Mouse (Mus musculus) urinary bladder, postnatal 36 days (tissue): Measurements from ENCODE around the gene Fbxo11.
"Not testable (repeated sequence)": the region's sequence is repeated elsewhere in the genome, so short reads cannot be mapped to it uniquely, and the experiment has no call there.

Experiments
- DNase-seq, 2 experiments: peaks; one replicate each; pipeline ENCODE4 v3.0.0; 2022; ENCODE audit warnings: low spot score in 2 of 2, mixed read lengths in 1 of 2

Gene Fbxo11

DNA sequence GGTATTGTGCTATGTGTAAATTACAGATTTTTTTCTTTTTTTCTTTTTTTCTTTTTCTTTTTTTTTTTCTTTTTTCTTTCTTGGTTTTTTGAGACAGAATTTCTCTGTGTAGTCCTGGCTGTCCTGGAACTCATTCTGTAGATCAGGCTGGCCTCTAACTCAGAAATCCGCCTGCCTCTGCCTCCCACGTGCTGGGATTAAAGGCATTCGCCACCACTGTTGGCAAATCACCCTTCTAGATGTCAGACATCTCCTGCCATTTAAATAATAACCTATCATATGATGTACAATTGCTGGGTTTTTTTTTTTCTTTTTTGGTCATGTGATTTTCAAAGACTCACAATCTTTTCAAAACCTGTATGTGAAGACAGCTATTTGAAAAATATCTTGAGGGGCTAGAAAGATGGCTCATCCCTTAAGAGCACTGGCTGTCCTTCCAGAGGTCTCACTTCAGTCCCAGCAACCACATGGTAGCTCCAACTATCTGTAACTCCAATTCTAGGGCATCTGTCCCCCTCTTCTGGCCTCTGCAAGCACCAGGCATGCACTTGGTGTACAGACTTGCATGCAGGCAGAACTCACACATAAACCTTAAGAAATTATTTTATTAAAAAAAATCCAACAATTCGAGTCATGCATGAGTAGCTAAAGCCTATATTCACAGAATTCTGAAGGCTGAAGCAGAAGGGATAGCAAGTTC is 2.3 kb upstream of the Fbxo11 start:
- no peak for DNase-seq

DNA sequence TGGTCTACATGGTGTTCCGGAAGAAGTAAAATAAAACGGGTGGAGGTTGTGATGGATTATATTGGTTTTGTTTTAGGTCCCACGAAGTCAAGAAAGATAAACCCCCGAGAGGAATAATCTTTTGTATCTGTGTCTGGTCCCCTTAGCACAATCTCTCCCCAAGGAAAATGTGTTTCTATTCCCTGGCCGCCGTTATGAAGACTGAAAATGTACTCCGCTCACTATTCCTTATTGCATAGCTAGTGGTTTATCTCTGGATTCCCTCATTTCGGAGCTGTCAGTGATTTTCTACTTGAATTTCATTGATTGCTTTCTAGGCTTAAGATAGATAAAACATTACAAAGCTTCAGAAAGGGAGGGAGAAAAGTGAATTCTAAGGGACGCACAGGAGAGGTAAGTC is 1.7 kb upstream of the Fbxo11 start:
- no peak for DNase-seq

DNA sequence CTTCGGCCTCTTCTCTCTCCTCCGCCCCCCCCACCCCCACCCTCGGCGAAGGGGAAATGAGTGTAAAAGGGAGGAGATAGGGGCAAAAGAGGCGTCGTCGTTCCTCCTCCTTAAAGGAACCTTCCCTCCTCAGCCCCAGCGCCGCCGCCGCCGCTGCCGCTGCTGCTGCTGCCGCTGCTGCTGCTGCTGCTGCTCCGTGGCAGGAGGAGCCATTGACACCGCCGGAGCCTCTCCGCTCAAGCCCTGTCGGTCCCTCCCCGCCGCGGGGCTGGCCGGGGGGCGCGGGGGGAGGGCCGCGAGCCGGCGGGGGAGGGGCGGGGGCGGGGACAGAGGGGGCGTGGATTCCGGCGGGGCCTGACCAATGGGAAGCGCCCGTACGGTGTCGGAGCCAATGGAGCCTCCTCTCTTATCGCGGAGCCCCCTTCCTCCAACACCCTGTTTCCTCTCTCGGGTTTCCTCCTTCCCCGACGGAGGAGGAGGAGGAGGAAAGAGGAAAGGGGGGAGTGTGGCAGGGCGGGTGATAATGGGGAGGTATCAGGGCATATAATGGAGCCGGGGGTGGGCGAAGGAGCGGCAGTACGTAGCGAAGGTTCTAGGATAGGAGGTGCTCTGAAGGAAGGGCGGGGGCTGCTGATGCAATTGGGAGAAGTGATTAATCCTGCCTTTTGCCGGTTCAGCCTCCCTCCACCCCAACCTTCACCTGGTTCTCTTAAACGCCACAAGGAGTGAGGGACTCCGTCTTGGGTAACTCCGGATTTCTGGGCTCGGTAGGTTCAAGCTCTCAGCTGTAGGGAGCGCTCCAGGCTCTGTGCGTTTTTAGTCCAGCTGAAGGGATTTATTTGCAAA is 933 bp upstream of the Fbxo11 start:
- peak; percentile 85 to 92 for DNase-seq

DNA sequence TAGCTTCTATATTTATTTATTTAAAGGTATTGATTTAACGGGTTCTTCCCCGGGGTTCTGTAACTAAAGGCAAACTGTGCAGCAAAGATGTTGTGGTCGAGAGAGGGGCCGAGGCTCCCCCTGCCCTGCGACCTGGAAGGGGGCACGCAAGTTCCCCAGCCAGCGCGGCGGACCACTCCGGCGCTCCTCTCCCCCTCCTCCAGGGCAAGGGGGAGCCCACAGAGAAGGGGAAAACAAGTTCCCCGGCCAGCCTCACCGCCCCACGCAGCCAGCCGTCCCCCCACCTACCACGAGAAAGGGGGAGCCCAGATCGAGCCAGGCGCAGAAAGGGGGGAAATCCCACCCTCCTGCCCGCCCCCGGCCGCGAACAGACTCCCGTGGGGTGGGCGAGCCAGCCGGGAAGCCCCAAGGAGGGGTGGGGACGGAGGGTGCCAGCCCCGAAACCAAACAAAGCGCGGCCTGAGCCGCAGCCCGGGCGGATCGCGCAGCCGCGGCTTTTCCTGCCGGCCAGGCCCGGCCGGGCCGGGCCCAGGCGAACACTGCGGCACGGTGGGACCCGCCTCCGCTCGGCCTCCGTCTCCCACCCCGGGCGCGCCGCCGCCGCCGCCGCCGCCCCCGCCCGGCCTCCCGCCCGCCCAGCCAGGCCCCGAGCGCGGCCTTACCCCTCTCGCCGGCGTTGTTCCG is 602 bp downstream of the Fbxo11 start:
- peak; percentile 41 to 47 for DNase-seq

GRCm38 (mm10) chr17:88063980-88064346 is 1.1 kb downstream of the Fbxo11 start:
- DNase-seq: peak; percentile 45 to 50

DNA sequence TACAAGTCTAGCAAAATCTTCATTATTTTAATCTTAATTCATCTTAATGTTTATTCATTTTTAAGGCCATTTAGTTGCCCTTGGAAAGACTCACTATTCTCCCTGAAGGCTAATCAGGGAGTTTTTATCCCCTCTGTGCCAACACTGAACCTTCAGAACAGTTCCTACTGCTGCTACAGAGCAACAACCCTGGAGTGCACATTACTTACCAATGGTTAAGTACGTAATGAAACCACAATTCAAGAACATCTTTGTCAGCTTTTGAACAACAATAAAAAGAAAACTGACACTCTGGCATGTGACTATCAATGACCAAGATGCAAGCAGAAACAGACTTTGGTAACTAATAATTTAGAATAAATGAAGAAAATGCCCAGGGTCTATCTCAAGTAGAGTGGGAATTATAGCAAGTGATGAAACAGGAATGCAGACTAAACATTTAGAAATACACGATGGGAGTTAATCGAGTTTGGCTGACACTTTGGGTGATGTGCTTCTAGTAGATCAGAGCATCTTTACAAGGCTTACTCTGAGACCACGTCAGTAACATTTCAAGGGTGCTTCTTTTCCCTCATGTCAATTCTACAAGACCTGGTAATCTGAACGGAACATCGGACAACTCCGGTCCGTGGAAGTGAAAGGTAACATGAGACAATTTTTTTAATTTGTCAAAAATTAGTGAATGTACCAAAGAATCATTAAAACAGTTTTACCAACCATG is 2.1 kb downstream of the Fbxo11 start:
- DNase-seq: no peak

- no peak for DNase-seq
These were observed 3.1 kb downstream of the Fbxo11 start for GRCm38 (mm10) chr17:88061942-88062341.

- no peak for DNase-seq
These were observed 6.8 kb downstream of the Fbxo11 start for GRCm38 (mm10) chr17:88058280-88058679.

GRCm38 (mm10) chr17:88057846-88058245 is 7.2 kb downstream of the Fbxo11 start:
- no peak for DNase-seq

DNA sequence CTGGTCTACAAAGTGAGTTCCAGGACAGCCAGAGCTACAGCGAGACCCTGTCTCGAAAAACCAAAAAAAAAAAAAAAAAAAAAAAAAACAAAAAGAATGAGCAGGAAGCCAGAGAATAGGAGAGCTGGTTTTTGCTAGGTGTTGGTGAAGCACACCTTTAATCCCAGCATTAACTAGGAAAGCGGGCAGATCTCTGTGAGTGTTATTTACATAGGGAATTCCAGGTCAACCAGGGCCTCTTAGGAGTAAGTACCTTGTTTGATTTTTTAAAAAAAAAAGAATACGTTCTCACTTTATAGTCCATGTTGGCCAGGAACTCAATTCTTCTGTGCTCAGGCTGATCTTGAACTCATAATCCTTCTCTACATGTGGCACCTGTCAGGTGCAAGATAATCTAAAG is 13.4 kb downstream of the Fbxo11 start:
- no peak for DNase-seq

GRCm38 (mm10) chr17:88050892-88051291 is 14.2 kb downstream of the Fbxo11 start:
- DNase-seq: no peak

- no peak for DNase-seq
These were observed 14.8 kb downstream of the Fbxo11 start for GRCm38 (mm10) chr17:88050318-88050717.

DNA sequence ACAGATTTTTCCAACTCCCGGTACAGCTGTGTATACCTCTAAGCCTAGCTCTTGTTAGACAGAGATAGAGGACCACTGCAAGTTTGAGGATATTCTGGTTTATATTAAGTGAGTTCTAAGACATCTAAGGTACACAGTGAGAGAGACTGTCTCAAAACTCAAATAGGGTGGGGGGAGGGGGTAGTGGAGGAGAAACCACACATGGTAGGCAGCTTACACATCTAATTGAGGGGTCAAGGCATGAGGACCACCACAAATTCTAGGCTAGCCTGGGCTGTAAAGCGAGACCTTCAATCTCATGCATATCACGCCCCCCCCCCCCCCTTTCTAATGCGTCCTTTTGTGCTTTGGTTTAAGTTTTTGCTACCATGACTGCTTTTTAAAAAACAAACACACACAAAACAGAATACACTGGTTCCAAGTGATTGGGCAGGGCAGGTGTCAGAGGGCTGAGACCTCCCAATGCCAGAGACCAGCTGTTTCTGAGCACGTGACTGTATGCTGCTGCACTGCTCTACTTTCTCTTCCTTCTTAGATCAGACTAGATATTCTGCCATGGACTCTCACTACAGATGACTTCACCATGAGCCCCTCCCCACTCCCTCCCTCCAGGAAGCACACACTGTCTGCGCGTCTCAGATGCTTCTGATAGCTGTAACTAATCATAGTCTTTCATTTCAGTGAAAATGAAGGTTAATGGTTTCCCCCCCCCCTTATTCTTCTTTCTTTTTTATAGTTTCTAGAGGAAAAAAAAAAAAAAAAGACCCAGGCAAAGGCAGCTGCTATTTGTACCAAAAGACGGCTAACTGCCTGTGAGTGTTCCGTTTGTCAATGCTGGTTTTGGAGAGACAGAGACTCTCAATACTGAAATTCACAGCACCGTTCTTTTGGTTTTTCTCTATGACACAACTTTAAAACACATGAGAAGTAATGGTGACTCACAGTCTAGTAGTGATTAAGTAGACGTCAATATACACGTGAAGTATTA is 22.7 kb downstream of the Fbxo11 start:
- DNase-seq: no peak

GRCm38 (mm10) chr17:88040810-88041209 is 24.3 kb downstream of the Fbxo11 start:
- DNase-seq: no peak

DNA sequence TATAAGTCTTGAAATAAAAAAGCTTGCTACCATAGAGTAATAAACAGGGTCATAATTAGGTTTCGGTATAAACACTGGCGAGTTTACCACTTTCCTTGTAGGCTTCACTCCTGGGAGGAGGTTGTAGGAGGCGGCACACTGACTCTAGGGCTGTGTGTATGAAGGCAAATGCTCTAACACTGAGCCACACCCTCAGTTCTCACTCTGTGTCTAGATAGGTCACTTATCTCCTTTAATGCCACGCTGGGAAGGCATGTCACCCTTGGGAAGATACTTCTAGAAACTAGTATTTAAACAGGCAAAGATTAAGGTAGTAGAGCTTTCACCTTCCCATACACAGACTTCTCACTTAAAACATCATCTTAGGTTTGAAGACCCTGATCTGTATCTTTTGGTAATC is 30.7 kb downstream of the Fbxo11 start:
- DNase-seq: no peak

DNA sequence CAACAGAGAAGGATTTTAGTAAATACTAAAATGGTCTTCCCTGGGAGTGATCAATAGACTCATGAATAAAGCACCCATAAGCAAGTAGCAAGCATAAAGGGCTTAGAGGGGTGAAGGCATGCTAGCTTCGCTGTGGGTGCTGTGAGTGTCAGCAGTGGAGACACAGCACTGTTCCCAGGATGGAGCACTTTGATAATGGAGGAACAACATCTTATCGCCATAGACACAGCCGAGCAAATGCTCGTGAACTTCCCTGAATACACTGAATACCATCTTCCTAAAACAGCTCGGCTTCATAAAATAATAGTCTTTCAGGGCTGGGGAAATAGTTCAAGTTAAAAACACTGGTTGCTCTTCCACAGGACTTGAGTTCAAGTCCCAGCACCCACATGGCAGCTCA is 33.3 kb downstream of the Fbxo11 start:
- DNase-seq: no peak

DNA sequence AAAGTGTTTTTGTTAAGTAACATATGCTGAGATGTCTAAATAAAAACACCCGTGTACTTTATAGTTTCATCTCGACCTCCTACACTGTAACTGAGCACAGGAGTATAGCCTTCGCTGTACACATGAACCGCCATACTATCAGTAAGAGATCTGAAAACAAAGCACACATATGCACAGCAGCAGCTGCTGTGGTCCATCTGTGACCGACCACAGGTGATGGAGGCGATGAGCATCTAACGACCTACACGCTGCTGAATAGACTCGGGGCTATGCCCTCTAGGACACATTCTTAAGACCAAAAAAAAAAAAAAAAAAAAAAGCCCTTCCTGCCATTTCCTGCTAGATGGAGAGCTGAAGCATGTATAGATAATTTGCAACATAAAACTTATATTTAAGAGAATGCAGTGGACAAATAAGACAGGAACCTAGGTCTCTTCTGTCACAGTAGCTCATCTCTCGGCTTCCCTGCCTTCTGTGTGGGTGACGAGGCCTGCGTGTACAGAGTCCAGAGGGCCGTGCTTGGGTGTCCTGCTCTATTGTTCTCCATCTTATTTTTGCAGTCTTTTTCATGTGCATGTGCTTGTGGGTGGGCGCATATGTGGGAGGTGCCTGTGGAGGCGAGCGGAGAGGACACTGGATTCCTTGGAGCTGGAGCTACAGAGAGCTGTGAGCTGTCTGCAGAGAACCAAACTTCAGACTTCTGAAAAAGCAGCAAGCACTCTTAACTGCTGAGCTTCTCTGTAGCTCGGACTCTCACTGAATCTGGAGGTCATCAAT is 35.7 kb downstream of the Fbxo11 start:
- DNase-seq: no peak

GRCm38 (mm10) chr17:88025227-88025626 is 39.9 kb downstream of the Fbxo11 start:
- DNase-seq: peak in 1 of 2 experiments; percentile 20

DNA sequence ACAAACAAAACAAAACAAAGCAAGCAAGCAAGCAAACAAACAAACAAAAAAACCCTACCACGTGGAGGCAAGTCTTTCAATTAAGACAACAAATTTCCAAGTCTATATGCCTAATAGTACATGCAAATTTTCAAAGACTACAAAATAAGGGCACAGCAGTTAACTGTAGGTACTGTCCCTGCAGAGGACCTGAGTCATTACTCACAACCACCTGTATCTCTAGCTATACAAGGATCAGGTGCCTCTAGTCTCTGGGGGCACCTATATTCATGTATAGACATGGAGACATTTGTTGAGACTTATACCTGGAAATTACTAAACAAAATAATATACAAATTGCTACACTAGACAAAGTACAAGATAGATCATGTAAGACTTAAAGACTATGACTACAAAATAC is 41.2 kb downstream of the Fbxo11 start:
- no peak for DNase-seq

DNA sequence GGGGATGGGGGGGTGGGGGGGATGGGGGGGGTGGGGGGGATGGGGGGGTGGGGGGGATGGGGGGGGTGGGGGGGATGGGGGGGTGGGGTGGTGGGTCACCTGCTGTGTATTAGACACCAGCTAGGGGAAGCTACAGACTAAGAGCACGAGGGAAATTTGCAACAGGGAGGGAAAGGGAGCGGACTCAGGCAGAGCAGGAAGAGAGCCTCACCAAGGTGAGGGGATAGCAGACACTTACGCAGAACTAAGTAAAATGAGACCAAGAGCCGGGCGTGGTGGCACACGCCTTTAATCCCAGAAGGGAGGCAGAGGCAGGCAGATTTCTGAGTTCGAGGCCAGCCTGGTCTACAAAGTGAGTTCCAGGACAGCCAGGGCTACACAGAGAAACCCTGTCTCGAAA is 49.1 kb downstream of the Fbxo11 start:
- DNase-seq: not testable (repeated sequence)
